Mouse (Mus musculus): ENCODE results near the gene Adamts8. TPM values are rescaled to one million over a fixed set of nuclear protein-coding genes. Genes with fewer than 3 reads are reported as not detected.

Adamts8 gene
- polyA plus RNA-seq, 1 experiment from 2014 or later, result 8.8 TPM

DNA sequence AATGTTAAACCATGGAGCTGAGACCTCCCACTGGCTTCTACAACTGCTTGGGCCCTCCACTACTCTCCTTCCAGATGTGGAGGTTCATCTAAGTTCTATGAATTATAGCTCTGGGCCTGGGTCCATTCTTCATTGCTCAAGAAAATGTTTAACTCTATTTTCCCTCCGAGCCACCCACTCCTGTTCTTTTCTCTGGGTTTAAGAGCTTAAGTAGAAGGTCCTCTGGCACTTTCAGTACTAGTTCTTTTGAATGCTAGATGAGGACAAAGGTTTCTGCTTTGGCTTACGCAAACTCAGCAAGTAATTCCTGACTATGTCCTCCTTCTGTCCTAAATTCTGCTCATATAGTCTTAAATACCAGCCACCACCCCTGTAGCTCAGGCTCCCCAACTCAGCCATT, 13.6 kb upstream of the Adamts8 start:
- H3K36me3 ChIP-seq (ENCODE audit: control insufficient read depth, insufficient read depth, low read length), result no peaks in the 10 kb centered on the region
- no peak overlapping the region for H3K27ac ChIP-seq (replicated peaks)
- 81% methylated on average over 2 of the region's 2 CpGs for WGBS
- no peaks in the 10 kb centered on the region for H3K4me1 ChIP-seq (replicated peaks; ENCODE audit: control insufficient read depth, insufficient read depth)
- no peak for DNase-seq (ENCODE audit: low spot score)
- H3K4me2 ChIP-seq (replicated peaks; ENCODE audit: low read depth), result no peak overlapping the region
- no peak for ATAC-seq (ENCODE audit: low FRiP score, low TSS enrichment)
- H3K27me3 ChIP-seq (ENCODE audit: control insufficient read depth, insufficient read depth, low read length), result no peaks in the 10 kb centered on the region
- no peak overlapping the region for H3K9ac ChIP-seq (ENCODE audit: low read length)
- no peaks in the 10 kb centered on the region for H3K9me3 ChIP-seq (ENCODE audit: control insufficient read depth, low read length)
- TF ChIP-seq CTCF (IDR thresholded peaks at IDR 0.05; ENCODE audit: low read depth) (no peak), EP300 (optimal IDR thresholded peaks at IDR 0.05) (no peak)
- no peak overlapping the region for H3K4me3 ChIP-seq (ENCODE audit: low read depth, low read length)

DNA sequence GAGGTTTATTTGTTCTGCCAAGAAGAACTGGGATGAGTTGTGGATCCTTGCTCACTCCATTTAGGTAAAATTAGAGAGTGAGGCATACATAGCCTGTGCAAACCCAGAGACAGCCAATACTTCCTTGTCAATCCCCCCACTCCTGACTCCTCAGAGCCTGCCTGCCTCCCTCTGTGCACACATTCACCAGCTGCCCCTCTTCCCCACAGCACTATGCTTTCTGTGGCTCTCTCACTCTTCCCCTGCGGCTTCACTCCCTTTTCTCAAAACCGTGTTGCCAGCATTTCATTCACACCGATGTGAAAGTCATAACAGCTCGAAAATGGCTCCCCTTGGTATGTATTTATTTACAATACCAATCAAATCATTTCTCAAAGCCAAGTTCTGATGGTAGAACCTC, 10.0 kb upstream of the Adamts8 start:
- ATAC-seq (ENCODE audit: low FRiP score, low TSS enrichment) (no peak), DNase-seq (ENCODE audit: low spot score) (no peak)
- H3K4me1 ChIP-seq (replicated peaks; ENCODE audit: control insufficient read depth, insufficient read depth), result no peaks in the 10 kb centered on the region
- H3K27ac ChIP-seq (replicated peaks), result no peak overlapping the region
- H3K36me3 ChIP-seq (ENCODE audit: control insufficient read depth, insufficient read depth, low read length), result no peaks in the 10 kb centered on the region
- H3K9me3 ChIP-seq (ENCODE audit: control insufficient read depth, low read length), result no peaks in the 10 kb centered on the region
- H3K4me3 ChIP-seq (ENCODE audit: low read depth, low read length), result no peak overlapping the region
- 0 out of 2 replicates have a peak, but pooled peaks cover 1% of the 10 kb centered on the region for H3K27me3 ChIP-seq (ENCODE audit: control insufficient read depth, insufficient read depth, low read length)
- WGBS, result 55% methylated on average over 4 of the region's 4 CpGs
- TF ChIP-seq CTCF (IDR thresholded peaks at IDR 0.05; ENCODE audit: low read depth), result no peak
- TF ChIP-seq EP300 (optimal IDR thresholded peaks at IDR 0.05), result no peak
- no peak overlapping the region for H3K4me2 ChIP-seq (replicated peaks; ENCODE audit: low read depth)
- no peak overlapping the region for H3K9ac ChIP-seq (ENCODE audit: low read length)

DNA sequence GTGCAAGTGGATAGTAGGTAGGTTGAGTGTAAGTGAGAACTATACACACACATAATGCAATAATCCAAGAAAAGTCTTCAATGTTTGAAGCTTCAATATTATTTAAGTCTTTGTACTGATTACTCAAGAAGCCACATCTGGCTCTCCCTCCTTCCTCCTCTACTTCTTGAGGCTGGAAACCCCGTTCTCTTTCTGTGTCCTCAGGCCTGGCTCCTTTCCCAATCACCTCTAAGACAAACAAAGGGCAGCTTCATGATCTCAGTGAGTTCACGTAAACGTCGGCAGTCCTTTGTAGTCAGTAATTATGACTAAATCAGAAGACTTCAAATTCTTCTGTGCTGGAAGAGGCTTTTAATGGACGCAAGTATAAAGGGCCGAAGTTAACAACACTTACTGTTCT, 7.5 kb upstream of the Adamts8 start:
- Histone ChIP-seq H3K4me2 (replicated peaks; ENCODE audit: low read depth) (no peak overlapping the region), H3K4me3 (ENCODE audit: low read depth, low read length) (no peak overlapping the region), H3K4me1 (replicated peaks; ENCODE audit: control insufficient read depth, insufficient read depth) (no peaks in the 10 kb centered on the region), H3K9me3 (ENCODE audit: control insufficient read depth, low read length) (no peaks in the 10 kb centered on the region), H3K36me3 (ENCODE audit: control insufficient read depth, insufficient read depth, low read length) (no peaks in the 10 kb centered on the region), H3K9ac (ENCODE audit: low read length) (no peak overlapping the region), H3K27me3 (ENCODE audit: control insufficient read depth, insufficient read depth, low read length) (0 out of 2 replicates have a peak, but pooled peaks cover 2% of the 10 kb centered on the region), H3K27ac (replicated peaks) (no peak overlapping the region)
- DNase-seq (ENCODE audit: low spot score), result no peak
- TF ChIP-seq CTCF (IDR thresholded peaks at IDR 0.05; ENCODE audit: low read depth) (no peak), EP300 (optimal IDR thresholded peaks at IDR 0.05) (no peak)
- WGBS, result 24% methylated on average over 6 of the region's 6 CpGs
- no peak for ATAC-seq (ENCODE audit: low FRiP score, low TSS enrichment)

DNA sequence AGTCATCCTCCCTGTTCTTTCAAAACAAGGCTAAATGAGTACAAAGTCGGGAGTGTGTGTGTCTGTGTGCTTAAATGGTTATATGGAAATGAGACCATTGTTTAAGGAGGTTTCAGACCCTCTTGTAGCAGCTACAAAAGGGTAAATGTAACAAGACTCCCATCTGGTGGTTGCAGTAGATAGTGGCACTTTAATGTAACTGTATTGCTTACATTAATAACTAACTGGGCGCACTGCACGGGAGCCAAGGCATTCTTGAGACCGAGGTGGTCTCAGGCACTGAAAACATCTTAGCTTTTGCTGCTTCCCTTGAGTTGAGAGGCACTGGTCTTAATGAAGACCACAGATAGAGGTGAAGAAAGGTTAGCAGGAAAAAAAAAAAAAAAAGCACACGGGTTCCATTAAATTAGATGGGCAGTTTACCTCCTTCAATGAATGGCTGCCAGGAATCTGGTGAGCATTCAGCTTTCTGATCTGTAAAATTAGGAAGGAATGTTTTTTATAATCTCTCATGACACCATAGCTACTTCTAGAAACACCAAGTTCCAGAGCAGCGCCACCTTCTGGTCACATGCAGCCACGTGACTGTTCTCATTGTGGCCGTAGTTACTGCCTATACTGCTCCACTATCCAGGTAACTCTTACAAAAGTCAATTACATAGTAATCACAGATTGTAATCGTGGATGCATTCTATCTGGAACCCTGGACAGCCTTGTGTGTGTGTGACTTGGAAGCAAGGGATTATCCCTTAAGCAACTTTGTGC, 5.5 kb upstream of the Adamts8 start:
- no peak overlapping the region; the same call in 1 of the 2 replicates for H3K4me2 ChIP-seq (replicated peaks; ENCODE audit: low read depth)
- peak; percentile 73 for ATAC-seq (ENCODE audit: low FRiP score, low TSS enrichment)
- WGBS, result 31% methylated on average over 9 of the region's 9 CpGs

DNA sequence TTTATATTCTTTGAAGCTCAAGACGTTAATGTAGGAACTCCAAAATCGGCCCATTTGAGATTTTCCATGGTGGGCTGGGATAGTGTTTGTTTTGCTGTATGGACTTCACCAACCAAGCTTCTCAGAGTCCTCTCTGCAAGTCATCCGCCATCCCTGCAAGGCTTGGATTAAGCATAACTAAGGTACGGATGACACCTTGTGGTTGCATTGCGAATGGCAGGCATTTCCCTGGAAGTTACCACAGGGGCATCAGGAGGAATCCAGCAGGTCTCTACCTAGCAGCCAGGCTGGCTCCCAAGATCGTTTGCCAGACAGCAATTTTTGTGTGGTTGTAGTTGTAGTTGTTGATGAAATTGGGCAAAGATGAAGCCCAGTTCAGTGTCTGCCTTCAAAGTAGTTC, 2.0 kb upstream of the Adamts8 start:
- H3K27me3 ChIP-seq (ENCODE audit: control insufficient read depth, insufficient read depth, low read length), result peaks cover 5% of the 10 kb centered on the region; the same call in 1 of the 2 replicates
- WGBS, result 5% methylated on average over 6 of the region's 6 CpGs

More for the DNA sequence above, 5.5 kb upstream of the Adamts8 start:
- peaks cover 2% of the 10 kb centered on the region; the same call in 1 of the 2 replicates for H3K27me3 ChIP-seq (ENCODE audit: control insufficient read depth, insufficient read depth, low read length)
- H3K27ac ChIP-seq (replicated peaks), result no peak overlapping the region
- DNase-seq (ENCODE audit: low spot score), result peak; percentile 79
- no peaks in the 10 kb centered on the region for H3K4me1 ChIP-seq (replicated peaks; ENCODE audit: control insufficient read depth, insufficient read depth)
- no peaks in the 10 kb centered on the region for H3K9me3 ChIP-seq (ENCODE audit: control insufficient read depth, low read length)
- H3K36me3 ChIP-seq (ENCODE audit: control insufficient read depth, insufficient read depth, low read length), result no peaks in the 10 kb centered on the region
- no peak overlapping the region for H3K4me3 ChIP-seq (ENCODE audit: low read depth, low read length)
- no peak overlapping the region for H3K9ac ChIP-seq (ENCODE audit: low read length)
- TF ChIP-seq EP300 (optimal IDR thresholded peaks at IDR 0.05) (no peak), CTCF (IDR thresholded peaks at IDR 0.05; ENCODE audit: low read depth) (peak; percentile 89)

DNA sequence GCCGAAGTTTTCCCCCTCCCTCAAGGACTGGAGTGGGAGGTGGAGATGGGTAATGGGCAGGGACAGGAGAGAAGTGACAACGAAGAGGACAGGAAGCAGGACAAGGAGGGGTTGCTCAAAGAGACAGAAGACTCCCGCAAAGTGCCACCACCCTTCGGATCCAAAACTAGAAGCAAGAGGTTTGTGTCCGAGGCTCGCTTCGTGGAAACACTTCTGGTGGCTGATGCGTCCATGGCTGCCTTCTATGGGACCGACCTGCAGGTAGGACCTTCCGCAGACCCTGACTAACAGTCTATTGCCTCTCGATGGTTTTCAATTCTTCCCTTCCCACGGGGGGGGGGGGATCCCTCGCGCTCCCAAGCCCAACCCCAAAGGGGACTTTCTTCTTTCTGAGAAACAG, 979 bp downstream of the Adamts8 start:
- Histone ChIP-seq H3K9ac (ENCODE audit: low read length) (peak overlapping the region; percentile 64), H3K27ac (replicated peaks) (peak overlapping the region; percentile 50; the same call in 1 of the 2 replicates), H3K4me2 (replicated peaks; ENCODE audit: low read depth) (peak overlapping the region; percentile 95), H3K27me3 (ENCODE audit: control insufficient read depth, insufficient read depth, low read length) (peaks cover 3% of the 10 kb centered on the region; the same call in 1 of the 2 replicates), H3K36me3 (ENCODE audit: control insufficient read depth, insufficient read depth, low read length) (no peaks in the 10 kb centered on the region), H3K4me3 (ENCODE audit: low read depth, low read length) (peak overlapping the region; percentile 60), H3K9me3 (ENCODE audit: control insufficient read depth, low read length) (no peaks in the 10 kb centered on the region), H3K4me1 (replicated peaks; ENCODE audit: control insufficient read depth, insufficient read depth) (no peaks in the 10 kb centered on the region)
- no peak for DNase-seq (ENCODE audit: low spot score)
- ATAC-seq (ENCODE audit: low FRiP score, low TSS enrichment), result no peak
- WGBS, result 1% methylated on average over 14 of the region's 14 CpGs
- no peak for TF ChIP-seq CTCF (IDR thresholded peaks at IDR 0.05; ENCODE audit: low read depth)
- no peak for TF ChIP-seq EP300 (optimal IDR thresholded peaks at IDR 0.05)

More for the DNA sequence above, 2.0 kb upstream of the Adamts8 start:
- no peaks in the 10 kb centered on the region for H3K9me3 ChIP-seq (ENCODE audit: control insufficient read depth, low read length)
- H3K4me2 ChIP-seq (replicated peaks; ENCODE audit: low read depth), result no peak overlapping the region
- no peak overlapping the region for H3K4me3 ChIP-seq (ENCODE audit: low read depth, low read length)
- no peaks in the 10 kb centered on the region for H3K36me3 ChIP-seq (ENCODE audit: control insufficient read depth, insufficient read depth, low read length)
- ATAC-seq (ENCODE audit: low FRiP score, low TSS enrichment) (peak; percentile 59; the same call in 1 of the 2 replicates), DNase-seq (ENCODE audit: low spot score) (peak; percentile 88)
- no peak overlapping the region for H3K27ac ChIP-seq (replicated peaks)
- H3K9ac ChIP-seq (ENCODE audit: low read length), result no peak overlapping the region
- H3K4me1 ChIP-seq (replicated peaks; ENCODE audit: control insufficient read depth, insufficient read depth), result no peaks in the 10 kb centered on the region
- TF ChIP-seq EP300 (optimal IDR thresholded peaks at IDR 0.05) (no peak), CTCF (IDR thresholded peaks at IDR 0.05; ENCODE audit: low read depth) (peak; percentile 99)
